Mouse (Mus musculus): ENCODE data around the gene Phf21b. TPM values are rescaled to one million over a fixed set of nuclear protein-coding genes. Genes with fewer than 3 reads are reported as not detected.

Gene Phf21b
- polyA plus RNA-seq, 1 experiment from 2014 or later, result 0.48 TPM

GRCm38 (mm10) chr15:84841925-84842821 lies 13.7 kb downstream of the Phf21b start:
- Histone ChIP-seq H3K27me3 (no peaks in the 10 kb centered on the region; the same call in 1 of the 2 replicates), H3K4me3 (no peak overlapping the region), H3K4me1 (peaks cover 31% of the 10 kb centered on the region), H3K4me2 (replicated peaks) (peak overlapping the region; percentile 43), H3K9ac (no peak overlapping the region), H3K27ac (peak overlapping the region; percentile 73), H3K9me3 (no peaks in the 10 kb centered on the region), H3K36me3 (no peaks in the 10 kb centered on the region)
- 15% methylated on average over 19 of the region's 19 CpGs for WGBS
- ATAC-seq (ENCODE audit: low FRiP score, low read depth), result peak; percentile 74

GRCm38 (mm10) chr15:84840560-84840959 lies 15.3 kb downstream of the Phf21b start:
- H3K9ac ChIP-seq, result no peak overlapping the region
- 70% methylated on average over 3 of the region's 3 CpGs for WGBS
- H3K4me1 ChIP-seq, result peaks cover 31% of the 10 kb centered on the region
- H3K4me3 ChIP-seq, result no peak overlapping the region
- no peaks in the 10 kb centered on the region for H3K9me3 ChIP-seq
- H3K36me3 ChIP-seq, result no peaks in the 10 kb centered on the region
- ATAC-seq (ENCODE audit: low FRiP score, low read depth), result no peak
- no peak overlapping the region for H3K4me2 ChIP-seq (replicated peaks)
- H3K27me3 ChIP-seq, result no peaks in the 10 kb centered on the region; the same call in 1 of the 2 replicates
- H3K27ac ChIP-seq, result no peak overlapping the region

- no peak overlapping the region for H3K9ac ChIP-seq
- H3K27ac ChIP-seq, result no peak overlapping the region
- H3K9me3 ChIP-seq, result no peaks in the 10 kb centered on the region
- H3K27me3 ChIP-seq, result no peaks in the 10 kb centered on the region; the same call in 1 of the 2 replicates
- H3K4me2 ChIP-seq (replicated peaks), result no peak overlapping the region
- peaks cover 31% of the 10 kb centered on the region for H3K4me1 ChIP-seq
- H3K4me3 ChIP-seq, result no peak overlapping the region
- no peak for ATAC-seq (ENCODE audit: low FRiP score, low read depth)
- H3K36me3 ChIP-seq, result no peaks in the 10 kb centered on the region
- 70% methylated on average over 3 of the region's 3 CpGs for WGBS
Observed at GRCm38 (mm10) chr15:84839521-84839920, 16.3 kb downstream of the Phf21b start.

- Histone ChIP-seq H3K27me3 (no peaks in the 10 kb centered on the region), H3K4me2 (replicated peaks) (no peak overlapping the region), H3K36me3 (no peaks in the 10 kb centered on the region), H3K9ac (no peak overlapping the region), H3K27ac (no peak overlapping the region), H3K4me3 (no peak overlapping the region), H3K9me3 (no peaks in the 10 kb centered on the region), H3K4me1 (peaks cover 19% of the 10 kb centered on the region)
- ATAC-seq (ENCODE audit: low FRiP score, low read depth), result no peak
- WGBS, result 82% methylated on average over 6 of the region's 6 CpGs
Observed at GRCm38 (mm10) chr15:84837896-84838295, 18.0 kb downstream of the Phf21b start.

GRCm38 (mm10) chr15:84829416-84829815 lies 26.4 kb downstream of the Phf21b start:
- Histone ChIP-seq H3K9me3 (no peaks in the 10 kb centered on the region), H3K9ac (no peak overlapping the region), H3K36me3 (no peaks in the 10 kb centered on the region), H3K4me3 (no peak overlapping the region), H3K4me1 (no peaks in the 10 kb centered on the region), H3K27ac (no peak overlapping the region), H3K27me3 (no peaks in the 10 kb centered on the region), H3K4me2 (replicated peaks) (no peak overlapping the region)
- 2% methylated on average over 15 of the region's 15 CpGs for WGBS
- peak; percentile 78 for ATAC-seq (ENCODE audit: low FRiP score, low read depth)

GRCm38 (mm10) chr15:84828603-84829002 lies 27.2 kb downstream of the Phf21b start:
- H3K4me2 ChIP-seq (replicated peaks), result no peak overlapping the region
- WGBS, result 88% methylated on average over 12 of the region's 12 CpGs
- ATAC-seq (ENCODE audit: low FRiP score, low read depth), result no peak
- no peaks in the 10 kb centered on the region for H3K4me1 ChIP-seq
- H3K9me3 ChIP-seq, result no peaks in the 10 kb centered on the region
- no peak overlapping the region for H3K27ac ChIP-seq
- H3K27me3 ChIP-seq, result no peaks in the 10 kb centered on the region
- no peak overlapping the region for H3K4me3 ChIP-seq
- H3K9ac ChIP-seq, result no peak overlapping the region
- H3K36me3 ChIP-seq, result no peaks in the 10 kb centered on the region

- Histone ChIP-seq H3K27ac (no peak overlapping the region), H3K4me3 (no peak overlapping the region), H3K36me3 (no peaks in the 10 kb centered on the region), H3K4me1 (no peaks in the 10 kb centered on the region), H3K9ac (no peak overlapping the region), H3K9me3 (no peaks in the 10 kb centered on the region), H3K4me2 (replicated peaks) (no peak overlapping the region), H3K27me3 (no peaks in the 10 kb centered on the region)
- 92% methylated on average over 4 of the region's 4 CpGs for WGBS
- ATAC-seq (ENCODE audit: low FRiP score, low read depth), result no peak
Observed at GRCm38 (mm10) chr15:84823086-84823485, 32.8 kb downstream of the Phf21b start.

GRCm38 (mm10) chr15:84820811-84821210 lies 35.0 kb downstream of the Phf21b start:
- ATAC-seq (ENCODE audit: low FRiP score, low read depth), result no peak
- H3K4me3 ChIP-seq, result no peak overlapping the region
- H3K4me2 ChIP-seq (replicated peaks), result no peak overlapping the region
- 88% methylated on average over 4 of the region's 4 CpGs for WGBS
- H3K4me1 ChIP-seq, result no peaks in the 10 kb centered on the region
- no peaks in the 10 kb centered on the region for H3K9me3 ChIP-seq
- no peak overlapping the region for H3K9ac ChIP-seq
- H3K27me3 ChIP-seq, result no peaks in the 10 kb centered on the region
- no peaks in the 10 kb centered on the region for H3K36me3 ChIP-seq
- H3K27ac ChIP-seq, result no peak overlapping the region

- Histone ChIP-seq H3K36me3 (no peaks in the 10 kb centered on the region), H3K4me3 (no peak overlapping the region), H3K4me1 (no peaks in the 10 kb centered on the region), H3K9me3 (no peaks in the 10 kb centered on the region), H3K4me2 (replicated peaks) (no peak overlapping the region), H3K27ac (no peak overlapping the region), H3K27me3 (no peaks in the 10 kb centered on the region), H3K9ac (no peak overlapping the region)
- no peak for ATAC-seq (ENCODE audit: low FRiP score, low read depth)
- 88% methylated on average over 11 of the region's 11 CpGs for whole genome bisulfite sequencing
Observed at GRCm38 (mm10) chr15:84818284-84818683, 37.6 kb downstream of the Phf21b start.

- H3K36me3 ChIP-seq, result no peaks in the 10 kb centered on the region
- no peaks in the 10 kb centered on the region for H3K9me3 ChIP-seq
- no peak overlapping the region for H3K27ac ChIP-seq
- H3K4me1 ChIP-seq, result peaks cover 3% of the 10 kb centered on the region; the same call in 1 of the 2 replicates
- no peaks in the 10 kb centered on the region for H3K27me3 ChIP-seq
- ATAC-seq (ENCODE audit: low FRiP score, low read depth), result no peak
- H3K4me3 ChIP-seq, result no peak overlapping the region
- 74% methylated on average over 3 of the region's 3 CpGs for WGBS
- H3K9ac ChIP-seq, result no peak overlapping the region
- H3K4me2 ChIP-seq (replicated peaks), result no peak overlapping the region
Observed at GRCm38 (mm10) chr15:84817589-84817988, 38.3 kb downstream of the Phf21b start.

GRCm38 (mm10) chr15:84815171-84815570 lies 40.7 kb downstream of the Phf21b start:
- Histone ChIP-seq H3K4me2 (replicated peaks) (no peak overlapping the region), H3K9ac (no peak overlapping the region), H3K27me3 (peaks cover 4% of the 10 kb centered on the region; the same call in 1 of the 2 replicates), H3K9me3 (no peaks in the 10 kb centered on the region), H3K27ac (no peak overlapping the region), H3K4me3 (no peak overlapping the region), H3K36me3 (no peaks in the 10 kb centered on the region), H3K4me1 (peaks cover 4% of the 10 kb centered on the region)
- no peak for ATAC-seq (ENCODE audit: low FRiP score, low read depth)
- WGBS, result 60% methylated on average over 4 of the region's 4 CpGs

GRCm38 (mm10) chr15:84812831-84813357 lies 43.0 kb downstream of the Phf21b start:
- Histone ChIP-seq H3K36me3 (no peaks in the 10 kb centered on the region), H3K9ac (no peak overlapping the region), H3K9me3 (no peaks in the 10 kb centered on the region), H3K4me1 (peaks cover 17% of the 10 kb centered on the region), H3K27ac (no peak overlapping the region), H3K4me2 (replicated peaks) (no peak overlapping the region), H3K4me3 (no peak overlapping the region), H3K27me3 (peaks cover 4% of the 10 kb centered on the region; the same call in 1 of the 2 replicates)
- no peak for ATAC-seq (ENCODE audit: low FRiP score, low read depth)
- WGBS, result 71% methylated on average over 11 of the region's 11 CpGs

Data from limb, embryonic 13.5 days (tissue).